ENCODE assay signal across 23 mouse cellular contexts in genomic region chr6:84246101-84246760, GRCm38 (mm10).
A peak's percentile ranks its signal among the peaks of the same experiment; 100 is the strongest.
DNase-seq lines count a peak whose midpoint lies in the region; ATAC-seq lines count a peak whose summit lies in the region.
"Had no signal": no experiment of that assay in that cellular context is flagged by ENCODE, and none has a peak within 500 bp of the region (broad histone marks: within the 10 kb centered on the region; RNA-seq: fewer than 3 reads in every experiment).

No protein-coding gene starts in this region.

- peak overlapping the region; percentile 75 for H3K27ac ChIP-seq in embryonic facial prominence, embryonic 13.5 days
- peak overlapping the region; percentile 81 for H3K27ac ChIP-seq in limb, embryonic 10.5 days
- no peak overlapping the region for H3K27ac ChIP-seq in hindbrain, embryonic 16.5 days (ENCODE audit: low read depth, low read length)
- H3K27ac ChIP-seq in heart, embryonic 11.5 days (ENCODE audit: low read depth, low read length): no peak overlapping the region
- H3K27ac ChIP-seq: embryonic facial prominence, embryonic 12.5 days; forebrain, embryonic 15.5 days; heart, embryonic 10.5 days; heart, embryonic 15.5 days; hindbrain, embryonic 10.5 days; hindbrain, embryonic 14.5 days had no signal

- no peaks in the 10 kb centered on the region for H3K4me1 ChIP-seq in megakaryocyte, embryonic 14.5 days
- peaks cover 14% of the 10 kb centered on the region for H3K4me1 ChIP-seq in embryonic facial prominence, embryonic 13.5 days
- peaks cover 27% of the 10 kb centered on the region for H3K4me1 ChIP-seq in limb, embryonic 10.5 days
- H3K4me1 ChIP-seq in hindbrain, embryonic 16.5 days (ENCODE audit: control insufficient read depth, insufficient read depth, low read depth, low read length): no peaks in the 10 kb centered on the region
- peaks cover 8% of the 10 kb centered on the region; the same call in 1 of the 2 replicates for H3K4me1 ChIP-seq in heart, embryonic 11.5 days (ENCODE audit: control insufficient read depth, insufficient read depth, low read length)
- H3K4me1 ChIP-seq: forebrain, embryonic 15.5 days had no signal

- no peaks in the 10 kb centered on the region for H3K36me3 ChIP-seq in megakaryocyte, embryonic 14.5 days (replicated peaks; ENCODE audit: low read length)
- no peaks in the 10 kb centered on the region for H3K36me3 ChIP-seq in embryonic facial prominence, embryonic 13.5 days
- no peaks in the 10 kb centered on the region for H3K36me3 ChIP-seq in limb, embryonic 10.5 days
- H3K36me3 ChIP-seq in hindbrain, embryonic 16.5 days (ENCODE audit: control insufficient read depth, insufficient read depth, low read length): no peaks in the 10 kb centered on the region
- no peaks in the 10 kb centered on the region for H3K36me3 ChIP-seq in heart, embryonic 11.5 days (ENCODE audit: control insufficient read depth, insufficient read depth, low read length)
- H3K36me3 ChIP-seq: embryonic facial prominence, embryonic 12.5 days; forebrain, embryonic 15.5 days; heart, embryonic 10.5 days; heart, embryonic 15.5 days; hindbrain, embryonic 10.5 days had no signal

- H3K4me3 ChIP-seq in megakaryocyte, embryonic 14.5 days (replicated peaks): peak overlapping the region; percentile 8
- H3K4me3 ChIP-seq in embryonic facial prominence, embryonic 13.5 days: no peak overlapping the region
- H3K4me3 ChIP-seq in limb, embryonic 10.5 days: no peak overlapping the region
- no peak overlapping the region for H3K4me3 ChIP-seq in hindbrain, embryonic 16.5 days (ENCODE audit: low read length)
- H3K4me3 ChIP-seq in heart, embryonic 11.5 days (ENCODE audit: low read depth, low read length): no peak overlapping the region
- H3K4me3 ChIP-seq: embryonic facial prominence, embryonic 12.5 days; forebrain, embryonic 15.5 days; heart, embryonic 10.5 days; heart, embryonic 15.5 days; hindbrain, embryonic 10.5 days had no signal

- intact Hi-C loops in heart, postnatal 36 days (cut with DNase I): no loop called here

- 43% methylated on average over 4 of the region's 4 CpGs for WGBS in embryonic facial prominence, embryonic 13.5 days
- 65% methylated on average over 4 of the region's 4 CpGs for WGBS in limb, embryonic 10.5 days
- 71% methylated on average over 4 of the region's 4 CpGs for WGBS in hindbrain, embryonic 16.5 days
- 74% methylated on average over 4 of the region's 4 CpGs for WGBS in heart, embryonic 11.5 days (ENCODE audit: insufficient replicate concordance)

- no peak for DNase-seq in limb, embryonic 10.5 days (ENCODE audit: low spot score)
- no peak for DNase-seq in heart, postnatal 36 days
- DNase-seq in kidney, postnatal 36 days: no peak
- DNase-seq: adrenal gland, adult 2 months; adrenal gland, postnatal 25 days; cerebellum, adult 8-10 months; cerebellum, postnatal 14 days; gastrocnemius, postnatal 36 days; heart, adult 18-20 months; heart, postnatal 14 days had no signal

- H3K9ac ChIP-seq in embryonic facial prominence, embryonic 13.5 days: no peak overlapping the region
- no peak overlapping the region for H3K9ac ChIP-seq in hindbrain, embryonic 16.5 days (ENCODE audit: low read depth, low read length)
- no peak overlapping the region for H3K9ac ChIP-seq in heart, embryonic 11.5 days (ENCODE audit: low read depth, low read length)
- H3K9ac ChIP-seq: embryonic facial prominence, embryonic 12.5 days; forebrain, embryonic 15.5 days; heart, embryonic 15.5 days; hindbrain, embryonic 14.5 days had no signal

- H3K4me2 ChIP-seq in embryonic facial prominence, embryonic 13.5 days: no peak overlapping the region
- no peak overlapping the region for H3K4me2 ChIP-seq in hindbrain, embryonic 16.5 days (ENCODE audit: low read length)
- no peak overlapping the region for H3K4me2 ChIP-seq in heart, embryonic 11.5 days
- H3K4me2 ChIP-seq: embryonic facial prominence, embryonic 12.5 days; forebrain, embryonic 15.5 days; heart, embryonic 15.5 days; hindbrain, embryonic 14.5 days had no signal

- H3K27me3 ChIP-seq in megakaryocyte, embryonic 14.5 days (replicated peaks): no peaks in the 10 kb centered on the region
- no peaks in the 10 kb centered on the region for H3K27me3 ChIP-seq in embryonic facial prominence, embryonic 13.5 days
- no peaks in the 10 kb centered on the region for H3K27me3 ChIP-seq in limb, embryonic 10.5 days (ENCODE audit: low read depth, poor library complexity, severe bottlenecking)
- no peaks in the 10 kb centered on the region for H3K27me3 ChIP-seq in hindbrain, embryonic 16.5 days (replicated peaks; ENCODE audit: control insufficient read depth, insufficient read depth, low read length)
- no peaks in the 10 kb centered on the region for H3K27me3 ChIP-seq in heart, embryonic 11.5 days (ENCODE audit: control insufficient read depth, insufficient read depth, low read length)
- H3K27me3 ChIP-seq: embryonic facial prominence, embryonic 12.5 days; forebrain, embryonic 15.5 days; heart, embryonic 15.5 days had no signal

- H3K9me3 ChIP-seq in megakaryocyte, embryonic 14.5 days: peaks cover 16% of the 10 kb centered on the region
- no peaks in the 10 kb centered on the region for H3K9me3 ChIP-seq in embryonic facial prominence, embryonic 13.5 days
- no peaks in the 10 kb centered on the region for H3K9me3 ChIP-seq in limb, embryonic 10.5 days (replicated peaks)
- no peaks in the 10 kb centered on the region for H3K9me3 ChIP-seq in hindbrain, embryonic 16.5 days (ENCODE audit: control insufficient read depth, low read length)
- H3K9me3 ChIP-seq in heart, embryonic 11.5 days (replicated peaks; ENCODE audit: control insufficient read depth, low read length): no peaks in the 10 kb centered on the region
- H3K9me3 ChIP-seq: embryonic facial prominence, embryonic 12.5 days; forebrain, embryonic 15.5 days; heart, embryonic 10.5 days; heart, embryonic 15.5 days; hindbrain, embryonic 10.5 days had no signal

- ATAC-seq in megakaryocyte, adult 5-6 weeks (ENCODE audit: poor library complexity, severe bottlenecking): no peak
- no peak for ATAC-seq in embryonic facial prominence, embryonic 13.5 days (ENCODE audit: insufficient number of reproducible peaks, insufficient read depth, low FRiP score, low TSS enrichment, low read depth)
- no peak for ATAC-seq in hindbrain, embryonic 16.5 days
- ATAC-seq in heart, embryonic 11.5 days (replicated peaks; ENCODE audit: insufficient number of reproducible peaks, low FRiP score, low TSS enrichment): no peak
- ATAC-seq: forebrain, embryonic 15.5 days; inflammation-experienced regulatory T-cells, adult 6 months; intestine, postnatal 0 days had no signal

Comparison
In these comparisons a context has a peak if more than half of its experiments do, and no peak if none do; other contexts are left out.
1. H3K27ac ChIP-seq: peak in embryonic facial prominence, embryonic 13.5 days (single experiment) and limb, embryonic 10.5 days (single experiment); none in hindbrain, embryonic 16.5 days (single experiment) and heart, embryonic 11.5 days (single experiment).